Mouse (Mus musculus) common myeloid progenitor, adult 5-6 weeks (primary cell): ENCODE data around the gene Aldh5a1. TPM values are rescaled to one million over a fixed set of nuclear protein-coding genes. Genes with fewer than 3 reads are reported as not detected.

Experiments
- ATAC-seq: replicated peaks from 2 replicates; pipeline ENCODE4 v1.8.0; 2016; ENCODE audit warnings: low read depth, mild to moderate bottlenecking, moderate TSS enrichment, inconsistent platforms; ENCODE audit not compliant: poor library complexity, severe bottlenecking
- total RNA-seq: library from RNA; stranded (forward); fragments of 200-1000, 187-1606 nt; gene quantifications from 2 replicates; pipeline ENCODE4 v1.2.3, GENCODE M21; 2017

Aldh5a1 gene
- total RNA-seq, 1 experiment from 2014 or later, result 1.3 TPM

DNA sequence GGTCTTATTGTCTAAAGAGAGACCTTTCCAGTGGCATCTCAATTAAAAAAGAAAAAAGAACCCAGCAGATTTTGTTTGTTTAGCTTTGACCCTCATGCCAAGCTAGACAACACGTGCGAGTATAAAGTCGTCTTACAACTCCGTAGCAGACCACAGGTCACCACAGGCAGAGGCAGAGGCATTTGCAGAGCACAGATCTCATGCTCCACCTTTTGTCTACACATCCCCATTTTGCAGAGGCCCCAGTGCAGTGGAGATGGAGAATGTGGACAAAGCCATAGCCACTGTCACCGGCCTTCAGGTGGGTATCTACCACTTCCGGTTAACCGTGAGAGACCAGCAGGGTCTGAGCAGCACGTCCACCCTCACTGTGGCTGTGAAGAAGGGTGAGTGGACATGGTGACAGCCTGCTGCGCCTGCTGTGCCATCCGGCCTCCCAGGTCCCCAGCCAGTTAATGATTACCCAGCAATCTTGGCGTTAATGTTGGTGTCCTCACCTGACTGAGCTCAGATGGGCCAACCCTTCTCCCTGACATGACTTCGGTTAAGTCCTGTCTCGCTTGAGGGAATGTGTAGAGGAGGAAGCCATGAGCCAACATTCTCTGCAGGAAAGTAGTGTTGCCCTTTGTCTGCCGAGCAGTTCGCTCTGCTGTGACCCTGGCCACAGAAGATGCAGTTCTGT is 58.0 kb downstream of the Aldh5a1 start:
- ATAC-seq, result no peak

DNA sequence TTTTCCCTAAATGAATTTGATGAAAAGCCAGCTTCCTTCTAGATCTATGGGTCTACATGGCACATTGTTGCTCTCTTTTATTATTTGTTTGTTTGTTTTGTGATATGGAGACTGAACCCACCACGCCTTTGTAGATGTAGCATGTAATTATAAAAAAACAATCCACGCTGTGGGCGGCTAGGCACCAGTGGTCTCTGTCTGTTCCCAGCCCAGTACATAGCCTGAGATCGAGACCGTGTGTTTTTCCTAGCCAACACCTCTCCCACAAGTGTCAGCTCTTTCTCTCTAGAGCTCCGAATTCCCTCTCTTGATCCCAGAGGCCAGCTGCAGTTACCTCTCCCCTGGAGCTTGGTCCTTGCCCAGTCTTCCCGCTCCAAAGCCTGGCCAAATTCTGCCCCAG is 69.2 kb downstream of the Aldh5a1 start:
- no peak for ATAC-seq

DNA sequence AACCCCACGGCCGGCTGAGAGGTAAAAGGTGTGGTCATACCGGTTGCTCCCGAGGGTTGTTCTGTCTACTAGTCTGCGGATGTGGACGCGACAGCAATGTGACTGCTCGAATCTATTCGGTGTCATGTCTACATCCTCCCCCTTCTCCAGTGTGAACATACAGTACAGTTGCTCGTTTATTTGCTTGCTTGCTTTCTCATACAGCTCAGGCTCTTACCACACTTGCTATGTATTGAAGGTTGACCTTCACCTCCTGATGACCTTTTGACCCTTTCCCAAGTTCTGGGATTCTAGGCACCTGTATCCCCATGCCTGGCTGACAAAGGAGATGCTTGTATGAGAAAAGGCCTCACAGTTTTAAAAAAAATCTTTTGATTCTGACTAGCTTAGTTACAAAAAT is 69.7 kb downstream of the Aldh5a1 start:
- ATAC-seq, result no peak

DNA sequence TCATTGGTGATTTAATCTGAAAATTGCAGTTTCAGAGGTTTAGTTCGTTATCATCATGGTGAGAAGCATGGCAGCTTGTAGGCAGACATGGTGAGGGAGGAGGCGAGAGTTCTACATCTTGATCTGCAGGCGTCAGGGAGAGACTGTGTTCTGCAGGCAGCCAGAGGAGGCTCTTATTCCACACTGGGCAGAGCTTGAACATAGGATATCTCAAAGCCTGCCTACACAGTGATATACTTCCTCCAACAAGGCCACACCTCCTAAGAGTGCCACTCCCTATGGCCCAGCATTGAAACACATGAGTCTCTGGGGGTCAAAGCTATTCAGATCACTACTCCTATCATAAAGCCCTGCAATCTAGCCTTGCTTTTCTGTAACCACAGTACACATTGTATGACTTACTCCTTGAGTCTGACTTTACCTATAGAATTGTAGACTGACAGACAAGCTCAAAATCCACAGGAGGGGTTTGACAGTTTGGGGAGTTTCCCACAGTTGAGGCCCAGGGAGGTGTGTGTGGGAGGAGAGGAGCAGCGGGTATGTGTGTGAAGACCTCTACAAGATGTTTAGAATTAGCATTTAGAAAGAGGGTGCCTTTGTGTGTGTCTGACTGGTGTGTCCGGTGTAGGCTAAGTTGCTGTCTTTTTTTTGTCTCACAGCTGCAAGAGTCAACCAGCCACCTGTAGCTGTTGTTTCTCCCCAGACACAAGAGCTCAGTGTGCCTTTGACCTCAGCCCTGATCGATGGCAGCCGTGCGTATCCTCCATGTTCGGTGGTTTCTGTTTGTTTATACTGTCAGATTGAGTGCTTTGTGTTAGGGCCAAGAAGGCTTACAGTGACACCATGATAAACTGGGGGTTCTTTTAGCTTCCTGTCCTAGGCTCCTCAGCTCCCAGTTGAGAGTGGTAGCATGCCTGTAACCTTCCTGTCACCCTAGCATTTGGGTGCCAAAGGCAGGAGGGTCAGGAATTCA is 70.7 kb downstream of the Aldh5a1 start:
- ATAC-seq, result no peak

DNA sequence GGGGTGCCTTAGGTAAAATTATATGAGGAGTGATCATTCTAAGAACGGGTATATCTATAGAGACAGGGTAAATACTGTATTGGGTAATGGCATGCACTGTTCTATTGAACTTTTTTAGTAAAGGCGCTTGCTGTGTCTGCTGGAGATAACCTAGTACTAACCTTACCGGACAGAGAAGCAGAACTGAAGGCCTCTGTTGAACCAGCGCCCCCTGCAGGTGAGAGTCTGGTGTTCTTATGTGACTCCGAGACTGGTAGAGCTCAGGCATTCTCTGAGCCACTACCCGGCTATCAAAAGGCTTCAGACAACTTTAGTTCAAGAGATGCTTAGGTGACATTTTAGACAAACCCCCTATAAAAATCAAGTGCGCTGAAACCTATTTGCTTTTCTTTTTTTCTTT is 74.9 kb downstream of the Aldh5a1 start:
- 0 out of 2 replicates have a peak, but pooled peaks have one; percentile 50 for ATAC-seq

DNA sequence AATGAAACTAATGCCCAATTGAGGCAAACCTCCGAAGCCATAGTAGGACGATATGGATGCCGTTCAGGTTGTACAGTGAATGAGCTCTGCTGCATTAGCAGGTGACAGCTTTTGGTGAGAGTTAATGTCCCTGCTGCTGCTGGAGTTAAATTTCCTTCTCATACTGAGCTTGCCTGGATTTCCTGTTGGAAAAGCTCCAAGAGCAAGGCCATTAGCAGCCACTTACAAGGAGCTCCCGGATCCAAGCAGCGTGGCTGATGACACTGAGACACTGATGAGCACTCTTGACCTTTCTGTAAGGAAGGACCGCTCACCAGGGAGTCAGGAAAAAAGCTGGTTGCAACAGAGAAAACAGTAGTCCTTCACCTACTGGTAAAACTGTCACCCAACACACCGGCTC is 75.4 kb downstream of the Aldh5a1 start:
- no peak for ATAC-seq

DNA sequence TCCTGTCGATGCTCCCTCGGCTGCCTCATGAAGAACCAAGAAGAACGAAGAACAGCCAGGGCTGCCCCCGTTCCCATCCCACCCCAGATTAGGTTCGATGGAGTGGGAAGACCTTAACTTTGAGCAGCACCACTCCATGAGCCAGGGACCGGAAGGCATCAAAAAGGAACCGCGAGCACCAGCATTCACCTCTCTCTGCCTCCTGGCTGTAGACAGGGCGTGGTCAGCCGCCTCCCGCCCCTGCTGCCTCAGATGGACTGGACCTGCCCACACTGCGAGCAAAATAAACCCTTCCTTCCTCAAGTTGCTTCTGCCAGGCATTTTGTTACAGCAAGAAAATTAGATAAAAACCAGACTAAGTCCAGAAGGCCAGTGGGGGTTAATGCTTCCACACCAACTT is 76.4 kb downstream of the Aldh5a1 start:
- no peak for ATAC-seq

DNA sequence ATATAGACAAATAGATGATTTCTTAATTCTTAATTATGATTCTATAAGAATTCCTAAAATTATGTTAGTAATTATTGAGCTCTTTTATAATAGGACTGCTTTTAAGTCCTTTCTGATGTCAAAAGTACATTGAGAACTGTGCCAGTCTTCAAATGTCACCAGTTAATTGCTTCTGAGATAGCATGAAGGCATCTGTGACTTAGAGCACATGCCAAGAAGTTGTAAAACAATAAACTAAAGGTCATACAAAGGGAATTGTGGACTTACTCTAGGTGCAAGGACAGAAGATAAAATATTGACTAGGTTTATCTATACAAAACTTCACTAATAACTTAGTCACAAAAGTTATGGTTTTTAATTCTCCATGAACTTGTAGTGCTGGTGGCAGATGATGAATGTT is 78.3 kb downstream of the Aldh5a1 start:
- ATAC-seq, result no peak

Other genes starting within 250 kb of the Aldh5a1 start
- not detected in 2 replicates for gene Armh2, start 196.4 kb downstream of the Aldh5a1 start, total RNA-seq
- gene Gmnn, start 175.7 kb downstream of the Aldh5a1 start, total RNA-seq, result 183 and 210 TPM in 2 replicates
- 66.1 and 86.8 TPM in 2 replicates for gene BC005537, start 136.0 kb downstream of the Aldh5a1 start, total RNA-seq
- gene Acot13, start 106.1 kb downstream of the Aldh5a1 start, total RNA-seq, result 40.9 and 43.1 TPM in 2 replicates
- gene Tdp2, start 106.0 kb downstream of the Aldh5a1 start, total RNA-seq, result 70.6 and 71.9 TPM in 2 replicates
- gene D130043K22Rik, start 92.5 kb downstream of the Aldh5a1 start, total RNA-seq, result not detected in 2 replicates
- gene Gpld1, start 5.5 kb upstream of the Aldh5a1 start, total RNA-seq, result 0.46 and 0.49 TPM in 2 replicates
- gene Mrs2, start 82.7 kb upstream of the Aldh5a1 start, total RNA-seq, result 10.9 and 29.4 TPM in 2 replicates
- not detected in 2 replicates for gene Dcdc2a, start 118.3 kb upstream of the Aldh5a1 start, total RNA-seq